Mouse (Mus musculus) thymus, adult 2 months (tissue): ENCODE measurements around the gene Luc7l. TPM values are rescaled to one million over a fixed set of nuclear protein-coding genes. Genes with fewer than 3 reads are reported as not detected.
A peak's percentile ranks its signal among the peaks of the same experiment; 100 is the strongest.

Source experiments
- DNase-seq: peaks from one replicate; pipeline ENCODE4 v3.0.0; 2021
- H3K27ac ChIP-seq: fragments of 200-500 bp; 2 replicates; pipeline ENCODE4 v1.5.1; 2012; ENCODE audit warnings: low read length, control low read depth; ENCODE audit not compliant: control insufficient read depth, insufficient read depth
- H3K27me3 ChIP-seq: fragments of 200-500 bp; 2 replicates; pipeline ENCODE4 v1.6.1; 2012; ENCODE audit warnings: mild to moderate bottlenecking, low read length, moderate library complexity, mixed read lengths; ENCODE audit not compliant: control insufficient read depth, insufficient read depth
- H3K36me3 ChIP-seq: fragments of 200-500 bp; 2 replicates; pipeline ENCODE4 v1.6.1; 2012; ENCODE audit warnings: mild to moderate bottlenecking, low read length, moderate library complexity; ENCODE audit not compliant: control insufficient read depth, insufficient read depth
- H3K4me1 ChIP-seq: fragments of 200-500 bp; replicated peaks from 2 replicates; pipeline ENCODE4 v1.6.1; 2012; ENCODE audit warnings: low read length; ENCODE audit not compliant: control insufficient read depth, insufficient read depth
- H3K4me3 ChIP-seq: fragments of 200-500 bp; 2 replicates; pipeline ENCODE4 v1.5.1; 2012; ENCODE audit warnings: mild to moderate bottlenecking, low read length, control low read depth, moderate library complexity; ENCODE audit not compliant: control insufficient read depth, insufficient read depth
- CTCF ChIP-seq: fragments of 200-500 bp; IDR thresholded peaks from 2 replicates; pipeline ENCODE4 v1.5.1; 2012; ENCODE audit warnings: mild to moderate bottlenecking, control low read depth, low read length, moderate library complexity, borderline replicate concordance; ENCODE audit not compliant: control insufficient read depth, poor library complexity, insufficient read depth; ENCODE audit errors: extremely low read depth
- POLR2A ChIP-seq: fragments of 200-500 bp; IDR thresholded peaks from 2 replicates; pipeline ENCODE4 v1.6.1; 2012; ENCODE audit warnings: mild to moderate bottlenecking, low read length, control low read depth, moderate library complexity; ENCODE audit not compliant: control insufficient read depth, poor library complexity, insufficient read depth; ENCODE audit errors: extremely low read depth
- WGBS: fragments of 180-500 bp; shearing (Covaris S2); methylation state at CpG from one replicate; pipeline ENCODE4 v1.1.7; 2018; 5-methylcytosine and 5-hydroxymethylcytosine counted together
- polyA plus RNA-seq: library from polyadenylated mRNA; depleted of rRNA; stranded (reverse); fragments of >200 nt; gene quantifications from 2 replicates; pipeline ENCODE4 v1.2.3, GENCODE M21; 2012

Gene Luc7l
- polyA plus RNA-seq, 1 experiment: 36.7 TPM

- H3K36me3 ChIP-seq: no peaks in the 10 kb centered on the region
- no peaks in the 10 kb centered on the region for H3K27me3 ChIP-seq
- 28% methylated on average over 13 of the region's 13 CpGs for WGBS
- H3K4me1 ChIP-seq: no peaks in the 10 kb centered on the region
- no peak overlapping the region for H3K4me3 ChIP-seq
- no peak for DNase-seq
- TF ChIP-seq POLR2A: no peak
- no peak overlapping the region for H3K27ac ChIP-seq
These were observed 17.4 kb upstream of the Luc7l start for GRCm38 (mm10) chr17:26235077-26235815.

GRCm38 (mm10) chr17:26237667-26238066, 15.0 kb upstream of the Luc7l start:
- no peaks in the 10 kb centered on the region for H3K4me1 ChIP-seq
- H3K27ac ChIP-seq: no peak overlapping the region
- H3K27me3 ChIP-seq: no peaks in the 10 kb centered on the region
- 50% methylated on average over 10 of the region's 10 CpGs for WGBS
- no peaks in the 10 kb centered on the region for H3K36me3 ChIP-seq
- H3K4me3 ChIP-seq: no peak overlapping the region
- no peak for DNase-seq
- TF ChIP-seq CTCF: no peak
- no peak for TF ChIP-seq POLR2A

- no peak for DNase-seq
- no peak overlapping the region for H3K4me3 ChIP-seq
- no peak overlapping the region for H3K27ac ChIP-seq
- no peaks in the 10 kb centered on the region for H3K27me3 ChIP-seq
- TF ChIP-seq POLR2A (no peak), CTCF (no peak)
- WGBS: 87% methylated on average over 2 of the region's 2 CpGs
- no peaks in the 10 kb centered on the region for H3K36me3 ChIP-seq
- H3K4me1 ChIP-seq: peaks cover 6% of the 10 kb centered on the region
These were observed 13.1 kb upstream of the Luc7l start for GRCm38 (mm10) chr17:26239551-26239950.

- TF ChIP-seq POLR2A (no peak), CTCF (no peak)
- WGBS: 94% methylated on average over 6 of the region's 6 CpGs
- no peaks in the 10 kb centered on the region for H3K36me3 ChIP-seq
- no peak overlapping the region for H3K4me3 ChIP-seq
- DNase-seq: no peak
- no peaks in the 10 kb centered on the region for H3K27me3 ChIP-seq
- H3K27ac ChIP-seq: no peak overlapping the region
- peaks cover 6% of the 10 kb centered on the region for H3K4me1 ChIP-seq
These were observed 12.4 kb upstream of the Luc7l start for GRCm38 (mm10) chr17:26240120-26240790.

- TF ChIP-seq POLR2A: no peak
- no peak for TF ChIP-seq CTCF
- Histone ChIP-seq H3K27me3 (no peaks in the 10 kb centered on the region), H3K4me3 (no peak overlapping the region), H3K4me1 (peaks cover 6% of the 10 kb centered on the region), H3K27ac (no peak overlapping the region), H3K36me3 (no peaks in the 10 kb centered on the region)
- no peak for DNase-seq
- 86% methylated on average over 6 of the region's 6 CpGs for WGBS
These were observed 11.7 kb upstream of the Luc7l start for GRCm38 (mm10) chr17:26240990-26241389.

- Histone ChIP-seq H3K4me3 (peak overlapping the region; percentile 63), H3K27ac (peak overlapping the region; percentile 14; the same call in 1 of the 2 replicates), H3K36me3 (no peaks in the 10 kb centered on the region), H3K4me1 (peaks cover 6% of the 10 kb centered on the region), H3K27me3 (no peaks in the 10 kb centered on the region)
- DNase-seq: peak; percentile 54
- TF ChIP-seq CTCF (peak; percentile 22; the same call in 1 of the 2 replicates), POLR2A (0 out of 2 replicates have a peak, but pooled peaks have one; percentile 7)
- WGBS: 1% methylated on average over 32 of the region's 32 CpGs
These were observed 9.1 kb upstream of the Luc7l start for GRCm38 (mm10) chr17:26243471-26244100.
